Mouse (Mus musculus): ENCODE measurements around the gene Gramd1b.

Gramd1b gene

GRCm38 (mm10) chr9:40268040-40268747, 263.0 kb downstream of the Gramd1b start:
- DNase-seq (ENCODE audit: low spot score), result no peak

- no peak for DNase-seq (ENCODE audit: low spot score)
Measured at GRCm38 (mm10) chr9:40263874-40264273, 267.3 kb downstream of the Gramd1b start.

- no peak for DNase-seq (ENCODE audit: low spot score)
Measured at GRCm38 (mm10) chr9:40252459-40252858, 278.7 kb downstream of the Gramd1b start.

DNA sequence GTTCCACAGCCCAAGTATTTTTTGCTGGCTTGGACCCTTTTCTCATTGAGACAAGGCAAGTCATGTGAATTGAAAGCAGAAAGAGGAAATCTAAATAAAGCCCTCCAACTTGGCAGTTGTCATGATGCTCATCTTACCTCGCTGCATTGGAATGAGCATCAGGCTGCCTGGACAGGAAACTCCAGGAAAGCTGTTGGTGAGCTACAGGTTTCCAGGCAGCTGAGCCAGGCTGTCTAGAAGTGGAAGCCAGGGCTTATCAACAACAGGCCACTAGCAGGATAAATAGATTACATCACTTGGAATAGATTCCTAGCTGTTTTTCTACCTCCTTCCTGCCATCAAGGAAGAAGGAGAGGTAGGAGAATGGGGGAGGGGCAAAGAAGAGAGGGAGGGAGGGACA, 282.1 kb downstream of the Gramd1b start:
- no peak for DNase-seq (ENCODE audit: low spot score)

DNA sequence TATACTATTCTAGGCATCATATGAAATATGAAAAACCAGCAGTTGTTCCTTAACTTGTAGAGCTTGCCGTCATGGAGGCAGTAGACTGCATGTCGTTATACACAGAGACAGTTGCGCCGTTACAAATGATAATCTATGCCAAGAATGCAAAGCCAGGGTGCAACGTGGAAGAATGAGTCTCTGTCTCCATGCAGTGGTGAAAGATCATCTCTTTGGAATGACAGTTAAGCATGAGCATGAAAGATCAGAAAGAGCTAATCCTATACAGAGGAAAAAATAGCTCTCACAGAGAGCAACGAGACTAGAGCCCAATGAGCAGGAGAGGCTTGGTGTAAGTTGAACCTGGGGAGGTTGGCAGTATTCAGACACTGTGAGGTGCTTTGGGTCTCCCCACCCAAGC, 284.5 kb downstream of the Gramd1b start:
- DNase-seq (ENCODE audit: low spot score), result no peak

GRCm38 (mm10) chr9:40245974-40246665, 285.1 kb downstream of the Gramd1b start:
- DNase-seq (ENCODE audit: low spot score), result no peak

DNA sequence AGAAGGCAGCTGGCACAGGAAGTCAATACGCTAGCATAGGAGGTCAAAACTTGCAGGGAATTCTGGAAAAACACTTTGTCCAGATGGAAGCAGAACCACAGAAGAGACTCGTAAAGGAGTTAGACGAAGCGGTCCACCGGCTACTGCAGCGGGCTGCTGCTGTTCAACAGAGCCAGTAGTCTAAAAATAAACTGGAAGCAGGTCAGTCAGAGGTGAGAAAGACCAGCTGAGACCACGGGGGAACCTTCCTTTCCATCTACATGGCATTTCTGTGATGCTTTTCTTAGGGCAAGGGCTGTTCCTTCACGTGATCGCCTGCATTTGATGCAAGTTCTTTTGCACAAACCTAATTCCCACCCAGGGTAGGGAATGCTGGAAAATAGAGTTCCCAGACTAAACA, 285.7 kb downstream of the Gramd1b start:
- DNase-seq (ENCODE audit: low spot score), result no peak
